Mouse (Mus musculus): ENCODE measurements around the gene Adam15. TPM values are rescaled to one million over a fixed set of nuclear protein-coding genes. Genes with fewer than 3 reads are reported as not detected.
A peak's percentile ranks its signal among the peaks of the same experiment; 100 is the strongest.

The Adam15 gene
- polyA plus RNA-seq, 1 experiment from 2014 or later: 17.8 TPM

DNA sequence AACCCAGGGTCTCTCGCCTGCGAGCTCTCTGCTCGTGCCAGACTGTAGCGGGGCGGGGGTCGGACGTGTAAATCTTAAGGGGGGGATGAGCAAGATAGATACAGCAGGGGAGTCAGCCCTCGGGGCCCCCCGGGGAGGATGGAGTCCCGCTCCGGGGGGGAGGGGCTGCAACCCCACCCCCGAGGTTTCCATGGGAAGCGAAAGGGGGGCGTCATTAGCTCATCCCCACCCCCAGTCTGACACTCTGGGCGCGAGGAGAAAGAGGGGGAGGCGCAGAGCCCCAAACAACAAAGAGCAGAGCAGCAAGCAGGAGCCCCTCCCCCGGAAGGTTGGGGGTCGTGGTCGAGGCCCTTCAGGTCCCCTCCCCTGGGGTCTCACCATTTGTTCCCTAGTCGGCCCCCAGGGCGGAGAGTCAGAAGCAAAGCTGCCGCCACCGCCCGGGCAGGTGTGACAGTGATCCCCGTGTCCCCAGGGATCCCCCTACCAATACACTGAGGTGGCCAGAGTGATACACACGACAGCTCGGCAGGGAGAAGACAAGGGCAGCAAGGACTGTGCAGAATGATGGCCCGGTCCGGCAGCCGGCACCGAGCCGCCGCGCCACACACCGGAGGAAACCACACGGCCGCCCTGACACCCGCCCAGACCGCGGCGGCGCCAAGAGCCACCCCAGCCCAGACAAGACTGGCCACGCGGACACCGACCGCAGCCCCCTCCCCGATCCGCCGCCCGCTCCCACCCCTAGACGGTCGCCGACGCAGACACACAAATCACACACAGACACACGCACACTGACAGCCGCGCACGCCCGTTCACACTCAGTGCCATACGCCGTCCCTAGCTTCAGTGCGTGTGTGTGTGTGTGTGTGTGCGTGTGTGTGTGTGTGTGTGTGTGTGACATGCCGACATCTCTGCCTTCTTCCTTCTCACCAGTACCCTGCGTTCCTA, 28.3 kb downstream of the Adam15 start:
- H3K36me3 ChIP-seq (ENCODE audit: control insufficient read depth, insufficient read depth, low read length): no peaks in the 10 kb centered on the region
- H3K4me3 ChIP-seq (ENCODE audit: low read depth, low read length): peak overlapping the region; percentile 70
- no peaks in the 10 kb centered on the region for H3K9me3 ChIP-seq (ENCODE audit: control insufficient read depth, low read length)
- under 1% methylated on average over 63 of the region's 66 CpGs for WGBS
- DNase-seq (ENCODE audit: low spot score): peak; percentile 64
- peaks cover 43% of the 10 kb centered on the region for H3K4me1 ChIP-seq (ENCODE audit: control insufficient read depth, insufficient read depth, low read length)
- ATAC-seq (ENCODE audit: insufficient number of reproducible peaks, low FRiP score, low TSS enrichment, low read depth): peak; percentile 13; the same call in 1 of the 2 replicates
- peak overlapping the region; percentile 98 for H3K4me2 ChIP-seq (ENCODE audit: low read depth, severe bottlenecking)
- peaks cover 32% of the 10 kb centered on the region for H3K27me3 ChIP-seq (ENCODE audit: control insufficient read depth, insufficient read depth, low read length)
- peak overlapping the region; percentile 80 for H3K9ac ChIP-seq (ENCODE audit: low read length)
- H3K27ac ChIP-seq (replicated peaks; ENCODE audit: low read depth, low read length): no peak overlapping the region; the same call in 1 of the 2 replicates

DNA sequence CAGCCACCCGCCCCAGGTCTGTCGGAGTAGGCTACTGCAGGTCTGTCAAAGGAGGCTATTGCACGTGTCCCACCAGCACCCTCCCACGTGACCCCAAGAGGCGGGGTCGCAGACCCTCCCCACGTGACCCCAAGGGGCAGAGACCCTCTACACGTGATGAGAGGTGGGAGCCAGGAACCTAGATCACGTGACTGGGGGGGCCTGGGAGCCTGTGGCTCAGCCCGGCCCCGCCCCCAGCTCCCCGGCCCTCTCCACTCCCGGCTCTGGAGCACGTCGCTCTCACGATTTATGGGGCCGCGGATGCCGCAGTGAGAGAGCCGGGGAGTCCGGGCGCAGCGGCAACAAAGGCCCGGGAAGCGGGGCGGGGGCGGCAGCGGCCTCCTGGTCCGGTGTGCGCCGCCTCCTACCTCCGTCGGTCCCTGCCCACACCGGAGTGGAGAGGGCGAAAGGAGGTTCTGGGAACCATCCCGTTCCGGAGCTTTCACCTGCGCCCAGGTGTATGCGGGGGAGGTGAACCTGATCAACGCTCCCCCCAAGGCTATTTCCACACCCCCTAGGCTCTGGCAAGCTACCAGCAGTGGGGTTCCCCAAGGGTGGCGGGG, 29.1 kb downstream of the Adam15 start:
- H3K9me3 ChIP-seq (ENCODE audit: control insufficient read depth, low read length): no peaks in the 10 kb centered on the region
- peak overlapping the region; percentile 80 for H3K9ac ChIP-seq (ENCODE audit: low read length)
- peaks cover 32% of the 10 kb centered on the region for H3K27me3 ChIP-seq (ENCODE audit: control insufficient read depth, insufficient read depth, low read length)

DNA sequence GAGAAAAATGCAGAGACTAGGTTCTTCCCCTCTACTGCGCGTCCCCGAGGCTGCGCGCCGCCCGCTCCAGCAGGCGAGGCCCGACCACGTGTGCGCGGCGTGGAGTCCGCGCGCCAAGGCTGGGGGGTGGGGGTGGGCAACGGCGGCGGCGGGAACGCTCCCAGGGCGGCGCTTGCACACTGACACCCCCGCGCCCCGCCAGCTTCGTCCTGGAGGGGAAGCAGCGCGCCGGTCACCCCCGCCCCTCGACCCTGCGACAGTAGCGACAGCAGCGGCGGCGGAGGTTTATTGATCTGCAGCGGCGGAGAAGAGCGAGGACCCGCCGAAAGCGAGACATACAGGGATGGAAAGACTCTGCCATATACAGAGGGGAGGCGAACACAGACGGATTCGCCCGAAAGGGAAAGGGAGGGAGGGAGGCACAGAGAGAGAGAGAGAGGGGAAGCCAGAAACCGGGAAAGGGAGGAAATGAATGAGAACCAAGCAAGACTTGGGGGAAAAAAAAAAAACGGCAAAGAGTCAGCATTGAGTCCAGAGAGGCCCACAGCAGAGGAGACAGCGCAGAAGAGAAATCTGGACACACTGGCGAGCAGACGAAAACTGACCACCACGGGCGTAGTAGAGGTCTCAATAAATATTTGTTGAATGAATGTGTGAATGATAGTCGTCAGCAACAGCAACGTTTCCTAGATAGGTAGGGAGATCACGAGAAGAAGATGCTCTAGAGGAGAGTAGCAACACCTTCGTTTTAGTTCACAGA, 30.0 kb downstream of the Adam15 start:
- Histone ChIP-seq H3K9ac (ENCODE audit: low read length) (peak overlapping the region; percentile 62), H3K4me2 (ENCODE audit: low read depth, severe bottlenecking) (peak overlapping the region; percentile 98), H3K36me3 (ENCODE audit: control insufficient read depth, insufficient read depth, low read length) (no peaks in the 10 kb centered on the region), H3K9me3 (ENCODE audit: control insufficient read depth, low read length) (no peaks in the 10 kb centered on the region), H3K27ac (replicated peaks; ENCODE audit: low read depth, low read length) (no peak overlapping the region), H3K4me1 (ENCODE audit: control insufficient read depth, insufficient read depth, low read length) (peaks cover 59% of the 10 kb centered on the region), H3K4me3 (ENCODE audit: low read depth, low read length) (peak overlapping the region; percentile 70), H3K27me3 (ENCODE audit: control insufficient read depth, insufficient read depth, low read length) (peaks cover 32% of the 10 kb centered on the region)
- DNase-seq (ENCODE audit: low spot score): peak; percentile 61
- WGBS: 4% methylated on average over 55 of the region's 58 CpGs
- ATAC-seq (ENCODE audit: insufficient number of reproducible peaks, low FRiP score, low TSS enrichment, low read depth): no peak

More for the DNA sequence above, 29.1 kb downstream of the Adam15 start:
- 0% methylated on average over 41 of the region's 41 CpGs for WGBS
- Histone ChIP-seq H3K36me3 (ENCODE audit: control insufficient read depth, insufficient read depth, low read length) (no peaks in the 10 kb centered on the region), H3K4me1 (ENCODE audit: control insufficient read depth, insufficient read depth, low read length) (peaks cover 51% of the 10 kb centered on the region), H3K4me2 (ENCODE audit: low read depth, severe bottlenecking) (peak overlapping the region; percentile 98), H3K4me3 (ENCODE audit: low read depth, low read length) (peak overlapping the region; percentile 70), H3K27ac (replicated peaks; ENCODE audit: low read depth, low read length) (no peak overlapping the region; the same call in 1 of the 2 replicates)
- ATAC-seq (ENCODE audit: insufficient number of reproducible peaks, low FRiP score, low TSS enrichment, low read depth) (peak; percentile 27), DNase-seq (ENCODE audit: low spot score) (peak; percentile 89)

DNA sequence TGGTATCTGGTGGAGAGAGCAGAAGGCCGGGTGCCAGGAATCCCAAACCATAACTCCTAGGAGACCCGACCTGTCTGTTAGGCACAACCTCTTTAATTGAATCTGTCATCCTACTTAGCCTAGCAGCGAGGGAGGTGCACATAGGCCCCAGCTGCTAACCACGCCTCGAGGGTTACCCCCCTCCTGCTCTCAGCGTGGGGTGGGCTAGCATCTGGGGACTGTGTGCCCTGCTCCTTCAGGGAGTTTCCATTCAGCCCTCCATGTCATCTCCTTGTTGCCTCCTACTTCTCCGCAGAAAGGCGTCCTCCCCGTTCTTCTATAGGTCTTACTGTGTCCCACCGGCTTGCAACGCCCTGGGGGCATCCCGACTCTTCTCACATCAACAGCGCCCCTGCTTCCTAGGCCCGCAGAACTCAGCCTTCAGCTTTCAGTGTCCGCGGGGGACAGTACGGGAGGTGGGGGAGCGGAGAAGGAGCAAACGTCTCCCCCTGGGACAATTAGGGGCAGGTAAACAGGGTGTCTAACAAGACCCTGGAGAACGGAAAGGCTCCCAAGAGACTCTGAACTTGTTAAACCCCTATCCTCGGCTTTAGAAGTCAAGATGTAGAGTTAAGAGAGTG, 30.7 kb downstream of the Adam15 start:
- Histone ChIP-seq H3K27me3 (ENCODE audit: control insufficient read depth, insufficient read depth, low read length) (peaks cover 32% of the 10 kb centered on the region), H3K9me3 (ENCODE audit: control insufficient read depth, low read length) (no peaks in the 10 kb centered on the region), H3K27ac (replicated peaks; ENCODE audit: low read depth, low read length) (no peak overlapping the region), H3K4me2 (ENCODE audit: low read depth, severe bottlenecking) (peak overlapping the region; percentile 98), H3K4me3 (ENCODE audit: low read depth, low read length) (peak overlapping the region; percentile 70), H3K36me3 (ENCODE audit: control insufficient read depth, insufficient read depth, low read length) (no peaks in the 10 kb centered on the region), H3K9ac (ENCODE audit: low read length) (peak overlapping the region; percentile 62), H3K4me1 (ENCODE audit: control insufficient read depth, insufficient read depth, low read length) (peaks cover 59% of the 10 kb centered on the region)
- ATAC-seq (ENCODE audit: insufficient number of reproducible peaks, low FRiP score, low TSS enrichment, low read depth): no peak
- WGBS: 10% methylated on average over 21 of the region's 21 CpGs
- DNase-seq (ENCODE audit: low spot score): no peak

DNA sequence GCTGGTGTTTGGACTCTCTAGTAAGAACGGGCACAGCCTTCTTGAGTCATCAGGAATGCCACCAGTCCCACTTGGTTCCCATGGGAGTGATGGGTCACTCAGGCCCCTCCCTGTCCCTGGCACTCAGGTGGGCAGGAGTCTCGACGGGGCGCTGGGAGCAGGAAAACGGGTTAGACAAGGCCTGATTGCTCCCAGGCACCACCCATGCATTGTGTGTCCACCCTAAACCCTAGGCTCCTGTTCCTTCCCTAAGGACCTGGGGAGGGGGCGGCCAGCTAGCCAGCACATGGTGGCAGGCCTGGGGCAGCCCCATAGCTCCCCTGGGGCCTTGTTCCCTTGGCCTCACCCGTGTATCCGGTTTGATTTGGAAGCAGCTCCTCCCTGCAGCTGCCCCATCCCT, 31.5 kb downstream of the Adam15 start:
- WGBS: 72% methylated on average over 8 of the region's 8 CpGs
- H3K4me2 ChIP-seq (ENCODE audit: low read depth, severe bottlenecking): no peak overlapping the region
- no peak overlapping the region for H3K4me3 ChIP-seq (ENCODE audit: low read depth, low read length)
- no peak overlapping the region for H3K27ac ChIP-seq (replicated peaks; ENCODE audit: low read depth, low read length)
- no peaks in the 10 kb centered on the region for H3K36me3 ChIP-seq (ENCODE audit: control insufficient read depth, insufficient read depth, low read length)
- H3K27me3 ChIP-seq (ENCODE audit: control insufficient read depth, insufficient read depth, low read length): peaks cover 32% of the 10 kb centered on the region
- peaks cover 59% of the 10 kb centered on the region for H3K4me1 ChIP-seq (ENCODE audit: control insufficient read depth, insufficient read depth, low read length)
- DNase-seq (ENCODE audit: low spot score) (no peak), ATAC-seq (ENCODE audit: insufficient number of reproducible peaks, low FRiP score, low TSS enrichment, low read depth) (no peak)
- H3K9ac ChIP-seq (ENCODE audit: low read length): no peak overlapping the region
- H3K9me3 ChIP-seq (ENCODE audit: control insufficient read depth, low read length): no peaks in the 10 kb centered on the region

DNA sequence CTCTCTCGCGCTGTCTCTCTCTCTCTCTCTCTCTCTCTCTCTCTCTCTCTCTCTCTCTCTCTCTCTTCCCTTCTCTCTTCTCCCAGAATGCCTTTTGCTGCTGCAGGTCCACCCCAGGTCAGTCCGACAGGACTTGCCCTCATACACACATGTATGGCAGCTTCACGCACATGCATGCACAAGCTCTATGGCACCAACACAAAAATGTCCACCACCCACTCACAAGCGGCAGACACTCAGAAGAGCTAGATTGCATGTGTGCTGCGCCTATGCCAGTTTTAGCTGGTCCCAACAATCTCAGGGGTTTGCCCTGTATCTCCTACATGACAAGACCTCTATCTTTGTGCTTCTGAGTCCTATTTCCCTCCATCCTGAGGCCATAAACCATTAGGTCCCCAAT, 32.5 kb downstream of the Adam15 start:
- Histone ChIP-seq H3K4me2 (ENCODE audit: low read depth, severe bottlenecking) (0 out of 2 replicates have a peak overlapping the region, but pooled peaks have one; percentile 50), H3K4me3 (ENCODE audit: low read depth, low read length) (no peak overlapping the region), H3K27ac (replicated peaks; ENCODE audit: low read depth, low read length) (no peak overlapping the region), H3K9ac (ENCODE audit: low read length) (no peak overlapping the region), H3K36me3 (ENCODE audit: control insufficient read depth, insufficient read depth, low read length) (no peaks in the 10 kb centered on the region), H3K4me1 (ENCODE audit: control insufficient read depth, insufficient read depth, low read length) (peaks cover 57% of the 10 kb centered on the region), H3K27me3 (ENCODE audit: control insufficient read depth, insufficient read depth, low read length) (peaks cover 32% of the 10 kb centered on the region), H3K9me3 (ENCODE audit: control insufficient read depth, low read length) (no peaks in the 10 kb centered on the region)
- 51% methylated on average over 6 of the region's 6 CpGs for WGBS
- ATAC-seq (ENCODE audit: insufficient number of reproducible peaks, low FRiP score, low TSS enrichment, low read depth) (no peak), DNase-seq (ENCODE audit: low spot score) (no peak)

DNA sequence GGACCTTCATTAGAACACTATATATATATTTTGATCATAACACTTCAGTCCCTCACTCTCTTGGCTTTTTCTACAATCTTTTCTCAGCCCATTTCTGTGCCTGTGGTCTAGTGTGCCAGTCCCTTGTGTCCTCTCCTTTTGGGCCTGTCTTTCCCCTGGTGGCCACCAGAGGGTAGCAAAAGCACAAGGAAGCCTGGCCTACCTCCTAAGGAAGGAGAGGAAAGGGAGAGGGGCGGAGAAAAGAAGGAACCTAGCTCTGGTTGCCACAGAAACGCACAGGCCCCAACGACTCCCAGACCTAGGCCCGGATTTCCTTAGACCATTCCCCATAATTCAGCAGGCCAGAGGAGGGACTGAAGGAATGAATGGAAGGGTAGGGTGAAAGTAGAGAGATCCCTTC, 33.0 kb downstream of the Adam15 start:
- WGBS: 0% methylated on average over 4 of the region's 4 CpGs
- no peak overlapping the region for H3K4me3 ChIP-seq (ENCODE audit: low read depth, low read length)

More for the DNA sequence above, 33.0 kb downstream of the Adam15 start:
- H3K4me1 ChIP-seq (ENCODE audit: control insufficient read depth, insufficient read depth, low read length): peaks cover 55% of the 10 kb centered on the region
- peak; percentile 89 for DNase-seq (ENCODE audit: low spot score)
- H3K4me2 ChIP-seq (ENCODE audit: low read depth, severe bottlenecking): 0 out of 2 replicates have a peak overlapping the region, but pooled peaks have one; percentile 50
- no peak overlapping the region for H3K27ac ChIP-seq (replicated peaks; ENCODE audit: low read depth, low read length)
- no peak overlapping the region for H3K9ac ChIP-seq (ENCODE audit: low read length)
- ATAC-seq (ENCODE audit: insufficient number of reproducible peaks, low FRiP score, low TSS enrichment, low read depth): peak; percentile 56
- 0 out of 2 replicates have a peak, but pooled peaks cover 2% of the 10 kb centered on the region for H3K9me3 ChIP-seq (ENCODE audit: control insufficient read depth, low read length)
- H3K36me3 ChIP-seq (ENCODE audit: control insufficient read depth, insufficient read depth, low read length): no peaks in the 10 kb centered on the region
- peaks cover 32% of the 10 kb centered on the region for H3K27me3 ChIP-seq (ENCODE audit: control insufficient read depth, insufficient read depth, low read length)

Measured in limb, embryonic 11.5 days (tissue).